Mouse (Mus musculus) adrenal gland, postnatal 14 days (tissue): ENCODE measurements around the gene Syt6. TPM values are rescaled to one million over a fixed set of nuclear protein-coding genes. Genes with fewer than 3 reads are reported as not detected.

ENCODE experiments used
- DNase-seq: peaks from one replicate; pipeline ENCODE4 v3.0.0; 2021; ENCODE audit warnings: mixed read lengths
- long read RNA-seq, 2 experiments: library from polyadenylated mRNA; stranded (forward); transcript quantifications; one replicate each; pipeline ENCODE4 v2.0.0; 2021
- total RNA-seq: library from RNA; stranded (reverse); gene quantifications from 2 replicates; pipeline ENCODE4 v1.2.3, GENCODE M21; 2021

Syt6 gene
- 0.08 TPM in 1 of 2 replicates, not detected in the other for total RNA-seq
- long read RNA-seq, experiment 1 = 0 reads
- long read RNA-seq, experiment 2 = 0 reads

- DNase-seq = no peak
Measured at GRCm38 (mm10) chr3:103575156-103575892, at the start of gene Syt6. Syt6 (plus strand) TSS chr3:103575231.

DNA sequence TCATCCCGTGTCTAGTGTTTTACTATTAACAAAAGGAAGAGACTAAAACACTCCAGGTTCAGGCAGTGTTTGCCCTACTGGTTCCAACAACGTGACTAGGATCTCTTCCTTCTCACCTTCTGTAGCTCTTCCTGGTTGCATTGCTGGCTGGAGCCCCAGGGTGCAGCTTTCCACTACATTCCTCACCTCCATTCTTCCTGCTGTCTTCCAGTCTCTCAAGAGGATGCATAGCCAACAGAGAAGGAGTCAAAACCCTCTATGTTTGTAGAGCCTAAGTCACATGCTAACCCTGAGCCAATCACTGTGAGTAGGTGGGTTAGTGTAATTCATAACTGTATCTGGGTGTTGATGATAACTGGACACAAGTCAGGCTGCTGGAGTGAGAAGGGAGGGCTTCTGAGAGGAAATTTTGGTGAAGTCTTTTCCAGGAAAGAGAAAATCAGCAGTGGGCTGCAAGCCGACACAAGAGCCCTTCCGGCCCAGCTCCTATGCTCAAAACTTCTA is 48.8 kb upstream of the Syt6 start:
- no peak for DNase-seq

DNA sequence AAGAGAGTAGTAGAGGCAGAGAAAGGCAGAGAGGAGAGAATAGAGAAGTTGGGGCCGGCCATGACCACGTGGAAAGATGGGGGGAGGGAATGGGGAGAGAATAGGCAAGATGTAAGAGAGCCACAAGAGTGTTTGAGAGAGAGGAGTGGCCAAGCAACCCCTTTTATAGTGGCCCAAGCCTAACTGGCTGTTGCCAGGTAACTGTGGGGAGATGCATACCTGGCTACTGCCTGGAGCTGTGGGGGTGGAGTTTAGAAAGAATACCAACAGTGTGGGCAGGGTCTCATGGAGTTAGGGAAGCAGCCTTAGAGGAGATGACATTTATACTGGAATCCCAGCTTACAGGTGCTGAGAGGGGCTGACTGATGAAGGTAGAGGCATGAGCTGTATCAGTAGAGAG is 48.2 kb upstream of the Syt6 start:
- DNase-seq = no peak

DNA sequence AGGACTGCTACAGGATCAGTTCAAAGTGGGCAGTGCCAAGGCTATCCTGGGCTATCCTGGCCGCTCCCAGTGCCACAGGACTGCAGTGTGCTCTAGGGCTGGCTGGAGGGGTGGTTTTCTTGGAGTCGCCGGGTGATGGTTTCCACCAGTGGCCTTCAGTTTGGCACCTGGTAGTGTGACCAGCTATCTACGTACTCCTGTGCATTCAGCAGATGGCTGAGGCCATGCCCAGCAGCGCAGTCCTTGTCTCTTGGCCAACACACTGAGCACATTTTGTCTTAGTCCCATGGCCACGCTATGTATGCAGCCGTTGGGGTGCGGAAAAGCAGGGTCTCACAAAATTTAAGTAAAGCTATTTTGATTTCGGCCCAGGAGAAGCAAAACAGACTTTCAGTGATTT is 41.0 kb upstream of the Syt6 start:
- DNase-seq = no peak

DNA sequence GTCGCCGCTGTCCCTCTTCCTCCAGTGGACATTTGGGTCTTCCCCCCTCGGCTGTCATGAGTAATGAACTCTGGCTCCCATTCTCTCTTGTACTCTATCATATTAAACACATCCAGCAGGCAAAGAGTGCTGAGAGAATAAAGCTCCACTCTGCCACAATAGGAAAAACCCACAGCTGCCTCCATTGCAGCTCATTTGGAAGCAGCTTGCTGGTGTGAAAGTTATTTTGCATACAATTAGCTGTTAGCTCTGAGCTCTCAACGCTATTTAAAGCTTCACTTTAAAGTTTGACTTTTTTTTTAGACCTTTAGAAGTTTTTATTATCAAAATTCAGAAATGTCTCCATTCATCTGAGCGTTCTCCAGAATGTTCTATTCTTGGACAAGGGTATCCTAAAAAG is 39.8 kb upstream of the Syt6 start:
- no peak for DNase-seq

DNA sequence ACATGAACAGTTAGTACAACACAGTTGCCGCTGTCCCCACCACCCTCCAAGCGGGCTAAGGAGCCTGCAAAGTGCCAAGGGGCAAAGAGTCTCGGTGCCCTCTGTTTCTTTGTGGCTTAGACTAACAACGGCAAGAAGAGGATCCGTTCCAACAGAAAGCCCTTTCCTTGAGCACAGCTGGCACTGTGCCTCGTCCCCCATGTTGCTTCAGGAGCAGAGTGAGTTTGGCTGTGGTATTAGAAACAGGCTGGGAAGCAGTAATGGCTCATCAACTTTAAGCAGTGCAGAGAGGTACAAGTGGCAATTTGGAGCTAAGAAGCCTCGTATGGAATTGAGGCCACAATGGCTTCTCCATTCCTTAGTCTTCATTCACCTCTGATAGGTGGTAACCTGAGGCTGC is 35.9 kb upstream of the Syt6 start:
- DNase-seq = no peak

DNA sequence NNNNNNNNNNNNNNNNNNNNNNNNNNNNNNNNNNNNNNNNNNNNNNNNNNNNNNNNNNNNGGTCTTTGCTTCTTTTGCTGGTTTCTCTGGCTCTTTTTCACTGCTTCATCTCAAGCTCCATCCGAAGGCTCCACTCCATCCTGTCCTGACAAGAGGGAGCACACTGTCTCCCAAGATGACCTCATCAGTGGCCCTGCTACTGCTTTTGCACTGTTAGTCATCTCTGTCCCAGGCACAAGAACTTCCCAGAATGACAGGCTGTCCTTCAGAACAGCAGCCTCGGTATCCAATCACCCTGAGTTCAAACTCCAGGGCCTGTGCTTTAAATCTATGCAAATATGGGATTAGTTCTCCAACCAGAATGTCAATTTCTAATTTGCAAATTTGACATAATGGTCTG is 28.9 kb upstream of the Syt6 start:
- peak; percentile 18 for DNase-seq

- DNase-seq = no peak
Measured at GRCm38 (mm10) chr3:103546626-103547025, 28.4 kb upstream of the Syt6 start.

- no peak for DNase-seq
Measured at GRCm38 (mm10) chr3:103550236-103550635, 24.8 kb upstream of the Syt6 start.

- DNase-seq = no peak
Measured at GRCm38 (mm10) chr3:103567226-103567625, 7.8 kb upstream of the Syt6 start.

DNA sequence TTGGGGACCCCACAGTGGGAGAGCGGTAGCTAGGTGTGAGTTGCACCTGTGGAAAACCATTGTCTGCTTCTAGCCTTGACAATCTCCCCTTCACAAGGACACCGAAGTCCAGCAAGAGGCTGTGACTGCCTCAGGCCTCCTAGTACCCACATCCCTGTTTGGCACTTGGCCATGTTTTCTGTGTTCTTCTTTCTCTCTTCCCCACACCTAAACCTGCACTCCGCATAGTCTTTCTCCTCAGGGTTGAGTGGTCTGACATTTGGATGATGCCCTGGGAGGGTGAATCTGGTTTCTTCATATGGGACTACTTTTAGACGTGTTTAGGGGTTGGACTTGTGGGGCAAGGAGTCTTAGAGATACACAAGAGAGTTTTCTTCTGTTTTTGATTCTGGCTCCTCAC is 2.5 kb upstream of the Syt6 start:
- no peak for DNase-seq

DNA sequence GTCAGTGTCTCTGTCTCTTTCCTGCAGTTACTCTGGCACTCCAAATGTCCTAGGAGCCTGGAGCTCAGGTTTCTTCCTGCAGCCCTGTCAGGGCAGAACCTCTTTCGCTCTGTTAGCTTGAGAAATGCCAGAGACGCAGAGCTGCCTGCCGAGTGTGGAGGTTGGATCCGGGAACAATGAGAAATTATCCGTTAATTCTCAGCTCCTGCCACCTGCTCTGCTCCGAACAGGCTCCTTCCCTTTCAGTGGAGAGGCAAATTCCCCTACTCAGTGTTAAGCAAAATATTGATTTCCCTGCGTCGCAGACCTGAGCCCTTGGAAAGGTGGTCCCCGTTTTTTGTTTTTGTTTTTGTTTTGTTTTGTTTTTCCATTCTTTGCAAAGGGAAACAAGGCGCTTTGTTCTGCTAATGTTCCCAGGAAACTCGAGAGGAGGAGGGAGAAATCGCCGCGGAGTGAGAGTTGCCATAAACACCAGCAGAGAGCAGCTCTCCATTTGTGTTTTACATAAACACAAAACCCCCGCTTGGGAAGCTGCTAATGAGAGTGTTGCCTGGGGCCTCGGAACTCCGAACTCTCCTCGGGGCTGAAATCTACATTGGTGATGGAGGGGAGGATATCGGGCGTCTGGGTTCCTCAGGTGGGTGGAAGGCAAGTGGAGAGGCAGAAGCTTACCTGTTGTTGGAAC is 1.8 kb upstream of the Syt6 start:
- DNase-seq = no peak

DNA sequence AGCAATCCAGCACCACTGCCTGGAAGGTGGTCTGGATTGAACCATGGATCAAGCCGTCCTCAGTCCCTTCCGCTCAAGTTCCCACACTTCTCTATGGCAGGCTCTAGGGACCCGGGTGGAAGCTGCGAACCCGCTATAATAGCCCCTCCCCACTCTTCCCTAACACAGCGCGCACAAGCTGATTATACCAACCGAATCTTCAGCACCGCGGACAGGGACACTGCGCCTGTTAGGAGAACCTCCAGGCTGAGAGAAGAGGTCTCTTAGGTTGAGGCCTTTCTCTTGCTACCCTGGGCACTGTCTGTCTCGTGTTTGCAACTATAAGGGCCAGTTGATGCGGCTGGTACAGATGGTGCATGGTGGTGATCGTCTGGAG is 1.3 kb upstream of the Syt6 start:
- peak; percentile 85 for DNase-seq

DNA sequence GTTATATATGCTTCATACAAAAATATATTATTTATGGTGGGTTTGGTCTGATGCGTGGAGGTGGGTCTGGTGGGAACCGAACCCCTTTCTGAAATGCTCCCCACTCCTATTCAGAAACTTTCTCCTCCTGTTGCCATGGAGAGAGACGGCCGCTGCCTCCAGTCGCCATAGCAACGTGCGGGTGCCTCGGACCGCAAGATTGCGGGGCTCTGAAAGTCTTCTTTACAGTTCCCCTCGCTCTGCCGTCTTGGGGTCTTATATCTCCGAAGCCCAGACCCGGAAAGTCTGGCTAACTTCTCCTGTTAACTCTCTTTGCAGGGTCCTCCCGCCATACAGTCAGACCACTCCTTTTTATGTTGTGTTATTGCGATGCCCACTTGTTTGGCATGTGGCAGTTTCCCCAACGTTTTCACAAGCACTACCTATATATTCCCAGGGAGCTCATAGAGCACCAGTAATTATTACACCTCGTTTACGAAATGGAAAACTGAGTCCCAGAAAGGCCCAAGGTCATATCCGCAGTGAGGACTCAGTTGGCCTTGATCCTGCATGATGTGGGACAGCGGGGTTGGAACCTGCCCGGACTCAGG is 370 bp upstream of the Syt6 start:
- no peak for DNase-seq

- DNase-seq = peak; percentile 17
Measured at GRCm38 (mm10) chr3:103575893-103576641, 1.0 kb downstream of the Syt6 start.

GRCm38 (mm10) chr3:103587136-103587535 is 12.1 kb downstream of the Syt6 start:
- no peak for DNase-seq

DNA sequence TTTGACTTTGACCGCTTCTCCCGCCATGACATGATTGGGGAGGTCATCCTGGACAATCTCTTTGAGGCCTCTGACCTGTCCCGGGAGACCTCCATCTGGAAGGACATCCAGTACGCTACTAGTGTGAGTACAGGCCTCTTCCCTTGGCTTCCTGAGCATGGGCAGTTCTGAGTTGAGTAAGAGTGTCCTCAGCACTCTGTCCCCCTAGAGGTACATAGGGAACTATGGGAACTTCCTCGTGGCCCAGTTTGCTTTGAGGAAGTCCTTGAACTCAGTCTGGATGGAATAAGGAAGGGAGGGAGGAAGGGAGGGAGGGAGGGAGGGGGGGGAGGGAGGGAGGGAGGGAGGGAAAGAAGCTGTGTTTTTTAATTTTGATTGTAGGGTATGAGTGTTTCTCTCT is 12.6 kb downstream of the Syt6 start:
- no peak for DNase-seq

GRCm38 (mm10) chr3:103589636-103590035 is 14.6 kb downstream of the Syt6 start:
- no peak for DNase-seq

GRCm38 (mm10) chr3:103592636-103593035 is 17.6 kb downstream of the Syt6 start:
- no peak for DNase-seq

DNA sequence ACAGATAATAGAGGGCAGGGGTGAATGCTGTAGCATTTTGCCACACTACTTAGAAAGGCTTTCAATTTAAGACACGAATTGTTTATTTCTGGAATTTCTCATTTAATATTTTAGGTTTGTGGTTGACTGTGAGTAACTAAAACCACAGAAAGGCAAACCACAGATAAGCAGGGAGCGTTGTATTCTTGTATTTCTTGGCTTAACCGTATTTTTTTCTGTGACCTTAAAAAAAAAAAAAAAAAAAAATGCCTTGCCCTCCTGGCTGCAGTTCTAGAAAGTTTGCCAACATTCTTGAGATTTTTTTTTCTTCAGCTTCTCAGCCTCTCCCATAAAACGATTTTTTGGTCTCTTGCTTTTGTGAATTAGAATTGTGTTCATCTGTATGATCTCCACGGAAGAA is 18.6 kb downstream of the Syt6 start:
- DNase-seq = no peak

DNA sequence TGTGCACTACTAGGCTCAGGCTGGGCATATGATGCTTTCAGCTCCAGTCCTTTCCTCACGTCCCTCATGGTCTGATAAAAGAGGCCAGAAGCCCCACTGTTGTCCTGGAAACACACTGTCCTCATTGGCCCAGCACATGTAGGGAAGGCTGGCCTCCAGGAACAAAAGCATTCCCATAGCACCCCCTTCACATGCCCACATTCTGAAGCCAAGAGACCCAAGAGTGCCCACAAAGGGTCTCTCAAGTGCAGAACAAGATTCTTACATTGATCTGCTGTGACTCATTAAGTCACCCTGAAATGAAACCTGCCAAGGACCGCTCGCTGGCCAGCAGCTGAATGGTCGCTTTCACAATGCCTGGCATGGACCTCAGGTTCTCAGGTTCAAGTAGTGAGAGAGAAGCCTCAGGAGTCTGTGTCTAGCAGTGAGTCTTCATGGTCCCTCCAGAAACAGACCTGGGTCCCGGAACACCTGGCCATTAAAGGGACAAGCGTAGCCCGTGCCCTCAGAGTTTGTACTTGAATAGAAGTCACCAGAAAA is 20.3 kb downstream of the Syt6 start:
- DNase-seq = peak; percentile 55

DNA sequence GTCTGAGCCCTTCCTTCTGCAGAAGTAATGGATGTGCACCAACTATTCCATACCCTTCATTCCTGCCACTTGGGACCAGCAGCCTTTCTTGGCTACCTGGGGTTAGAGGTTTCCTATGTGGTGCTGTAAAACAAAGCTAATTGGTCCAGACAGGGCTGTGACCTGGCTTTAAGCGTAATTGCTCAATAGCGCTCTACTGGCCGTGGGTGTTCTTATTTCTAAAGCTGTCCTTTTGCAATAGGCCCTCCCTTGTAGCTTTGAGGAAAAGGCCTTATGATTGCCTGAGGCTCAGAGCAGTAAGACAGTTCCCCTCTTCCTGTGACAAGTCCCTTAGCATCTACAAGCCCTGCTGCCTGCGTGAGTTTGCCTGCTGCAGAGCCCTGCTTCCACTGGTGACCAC is 22.6 kb downstream of the Syt6 start:
- DNase-seq = no peak
